Mouse (Mus musculus): ENCODE data around the gene Fam3b. TPM values are rescaled to one million over a fixed set of nuclear protein-coding genes. Genes with fewer than 3 reads are reported as not detected.

Fam3b gene
- polyA plus RNA-seq, 1 experiment from 2014 or later = 50.6 TPM

DNA sequence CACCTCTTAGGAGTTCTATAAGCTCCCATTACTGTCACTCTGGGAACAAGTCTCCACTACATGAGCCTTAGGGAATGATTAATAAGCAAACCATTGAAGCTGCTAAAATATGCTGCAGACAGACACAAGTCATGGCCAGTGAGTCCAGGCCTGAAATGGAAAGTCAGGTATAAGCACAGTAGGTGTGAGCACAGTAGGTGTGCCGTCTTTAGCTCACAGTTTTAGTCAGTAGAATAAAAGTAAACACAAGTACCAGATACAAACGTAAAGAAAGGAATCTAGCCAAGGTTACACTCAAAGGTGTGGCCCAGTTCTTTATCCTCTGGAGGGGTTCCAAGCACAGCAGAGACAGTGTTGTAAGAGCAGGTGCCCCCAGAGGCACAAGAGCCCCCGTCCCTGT lies 47.1 kb downstream of the Fam3b start:
- Histone ChIP-seq H3K36me3 (ENCODE audit: control insufficient read depth, insufficient read depth, low read length) (no peaks in the 10 kb centered on the region), H3K4me2 (replicated peaks; ENCODE audit: low read depth) (no peak overlapping the region), H3K4me3 (ENCODE audit: low read depth, low read length) (no peak overlapping the region), H3K27me3 (ENCODE audit: control insufficient read depth, insufficient read depth, low read length) (no peaks in the 10 kb centered on the region), H3K9ac (ENCODE audit: low read length) (no peak overlapping the region), H3K9me3 (ENCODE audit: control insufficient read depth, low read length) (no peaks in the 10 kb centered on the region), H3K27ac (replicated peaks) (no peak overlapping the region), H3K4me1 (replicated peaks; ENCODE audit: control insufficient read depth, insufficient read depth) (peaks cover 3% of the 10 kb centered on the region; the same call in 1 of the 2 replicates)
- peak; percentile 51 for ATAC-seq (ENCODE audit: low FRiP score, low TSS enrichment)
- DNase-seq (ENCODE audit: low spot score) = no peak
- TF ChIP-seq EP300 (optimal IDR thresholded peaks at IDR 0.05) (no peak), CTCF (IDR thresholded peaks at IDR 0.05; ENCODE audit: low read depth) (no peak)
- 48% methylated on average over 3 of the region's 3 CpGs for WGBS

GRCm38 (mm10) chr16:97466182-97466957 lies 48.2 kb downstream of the Fam3b start:
- Histone ChIP-seq H3K9me3 (ENCODE audit: control insufficient read depth, low read length) (no peaks in the 10 kb centered on the region), H3K27ac (replicated peaks) (no peak overlapping the region), H3K4me2 (replicated peaks; ENCODE audit: low read depth) (no peak overlapping the region), H3K9ac (ENCODE audit: low read length) (no peak overlapping the region), H3K36me3 (ENCODE audit: control insufficient read depth, insufficient read depth, low read length) (no peaks in the 10 kb centered on the region), H3K4me3 (ENCODE audit: low read depth, low read length) (no peak overlapping the region), H3K27me3 (ENCODE audit: control insufficient read depth, insufficient read depth, low read length) (no peaks in the 10 kb centered on the region), H3K4me1 (replicated peaks; ENCODE audit: control insufficient read depth, insufficient read depth) (peaks cover 3% of the 10 kb centered on the region; the same call in 1 of the 2 replicates)
- no peak for ATAC-seq (ENCODE audit: low FRiP score, low TSS enrichment)
- DNase-seq (ENCODE audit: low spot score) = no peak
- TF ChIP-seq CTCF (IDR thresholded peaks at IDR 0.05; ENCODE audit: low read depth) (peak; percentile 78), EP300 (optimal IDR thresholded peaks at IDR 0.05) (no peak)
- 49% methylated on average over 4 of the region's 4 CpGs for WGBS

DNA sequence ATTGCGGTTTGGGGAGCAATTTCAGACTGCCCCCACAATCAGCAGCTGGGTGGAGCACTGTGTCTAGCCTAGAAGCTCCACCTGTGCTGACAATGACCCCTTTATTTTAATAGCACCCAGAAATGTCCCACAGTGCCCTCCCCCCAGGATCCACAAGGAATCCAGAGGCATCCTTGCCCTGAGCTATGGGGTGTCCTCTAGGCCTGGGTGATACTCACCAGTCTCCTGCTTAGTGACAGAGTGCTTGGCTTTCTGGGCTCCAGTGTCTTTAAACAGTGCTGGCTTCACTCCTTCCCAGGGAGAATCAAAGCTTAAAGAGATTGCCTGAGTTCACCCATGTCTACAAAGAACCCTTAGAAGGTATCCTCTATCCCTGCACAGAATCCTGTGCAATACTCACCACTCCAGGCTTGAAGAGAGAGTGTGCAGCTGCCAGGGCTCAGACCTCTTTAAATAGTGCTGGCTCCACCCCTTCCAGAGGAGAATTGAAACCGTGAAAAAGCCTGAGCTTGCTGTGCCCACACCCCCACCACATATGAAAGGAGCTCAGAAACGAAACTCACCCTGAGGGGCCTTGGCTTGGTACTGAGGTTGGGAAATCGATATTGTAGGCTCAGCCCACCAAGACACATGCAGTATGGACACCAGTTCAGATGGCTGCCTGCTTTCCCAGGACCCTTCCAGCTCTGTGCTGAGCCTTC lies 52.0 kb downstream of the Fam3b start, which contains the start of gene Mx1:
Mx1 (minus strand) TSS at position 427 of the 701 bp plus-strand sequence.
- peak; percentile 54 for ATAC-seq (ENCODE audit: low FRiP score, low TSS enrichment)
- 18% methylated on average over 4 of the region's 4 CpGs for WGBS
- Histone ChIP-seq H3K4me3 (ENCODE audit: low read depth, low read length) (no peak within 1 kb of the TSS), H3K4me1 (replicated peaks; ENCODE audit: control insufficient read depth, insufficient read depth) (peaks cover 3% of the 10 kb centered on the region; the same call in 1 of the 2 replicates), H3K9me3 (ENCODE audit: control insufficient read depth, low read length) (no peaks in the 10 kb centered on the region), H3K4me2 (replicated peaks; ENCODE audit: low read depth) (0 out of 2 replicates have a peak within 1 kb of the TSS, but pooled peaks have one; percentile 20), H3K36me3 (ENCODE audit: control insufficient read depth, insufficient read depth, low read length) (no peaks in the 10 kb centered on the region), H3K27ac (replicated peaks) (no peak within 1 kb of the TSS), H3K27me3 (ENCODE audit: control insufficient read depth, insufficient read depth, low read length) (no peaks in the 10 kb centered on the region), H3K9ac (ENCODE audit: low read length) (peak within 1 kb of the TSS; percentile 23; the same call in 1 of the 2 replicates)
- no peak for TF ChIP-seq CTCF (IDR thresholded peaks at IDR 0.05; ENCODE audit: low read depth)
- TF ChIP-seq EP300 (optimal IDR thresholded peaks at IDR 0.05) = no peak
- no peak for DNase-seq (ENCODE audit: low spot score)

GRCm38 (mm10) chr16:97461271-97461670 lies 53.3 kb downstream of the Fam3b start:
- no peak overlapping the region for H3K9ac ChIP-seq (ENCODE audit: low read length)
- DNase-seq (ENCODE audit: low spot score) (no peak), ATAC-seq (ENCODE audit: low FRiP score, low TSS enrichment) (no peak)
- no peak overlapping the region for H3K27ac ChIP-seq (replicated peaks)
- H3K4me1 ChIP-seq (replicated peaks; ENCODE audit: control insufficient read depth, insufficient read depth) = peaks cover 3% of the 10 kb centered on the region; the same call in 1 of the 2 replicates
- TF ChIP-seq EP300 (optimal IDR thresholded peaks at IDR 0.05) = no peak
- H3K4me3 ChIP-seq (ENCODE audit: low read depth, low read length) = no peak overlapping the region
- H3K36me3 ChIP-seq (ENCODE audit: control insufficient read depth, insufficient read depth, low read length) = no peaks in the 10 kb centered on the region
- H3K4me2 ChIP-seq (replicated peaks; ENCODE audit: low read depth) = no peak overlapping the region
- no peaks in the 10 kb centered on the region for H3K9me3 ChIP-seq (ENCODE audit: control insufficient read depth, low read length)
- WGBS = 66% methylated on average over 2 of the region's 2 CpGs
- H3K27me3 ChIP-seq (ENCODE audit: control insufficient read depth, insufficient read depth, low read length) = no peaks in the 10 kb centered on the region

DNA sequence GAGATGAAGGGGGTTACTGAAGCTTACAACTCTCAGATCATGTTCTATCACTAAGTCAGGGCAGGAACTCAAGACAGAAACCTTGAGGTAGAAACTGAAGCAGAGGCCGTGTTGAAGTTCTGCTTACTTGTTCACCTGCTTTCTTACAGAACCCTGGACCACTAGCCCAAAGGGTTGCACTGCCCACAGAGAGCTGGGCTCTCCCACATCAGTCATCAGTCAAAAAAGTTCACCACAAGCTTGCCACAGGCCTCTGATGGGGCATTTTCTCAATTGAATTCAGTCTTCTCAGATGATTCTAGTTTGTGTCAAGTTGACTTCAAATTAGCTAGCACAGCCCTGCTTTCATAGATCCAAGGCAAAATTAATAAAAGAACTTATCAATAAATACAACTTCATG lies 54.8 kb downstream of the Fam3b start:
- no peak overlapping the region for H3K27ac ChIP-seq (replicated peaks)
- no peaks in the 10 kb centered on the region for H3K9me3 ChIP-seq (ENCODE audit: control insufficient read depth, low read length)
- H3K27me3 ChIP-seq (ENCODE audit: control insufficient read depth, insufficient read depth, low read length) = no peaks in the 10 kb centered on the region
- no peak for ATAC-seq (ENCODE audit: low FRiP score, low TSS enrichment)
- no peak for DNase-seq (ENCODE audit: low spot score)
- H3K36me3 ChIP-seq (ENCODE audit: control insufficient read depth, insufficient read depth, low read length) = no peaks in the 10 kb centered on the region
- no peak overlapping the region for H3K4me2 ChIP-seq (replicated peaks; ENCODE audit: low read depth)
- no peak overlapping the region for H3K4me3 ChIP-seq (ENCODE audit: low read depth, low read length)
- TF ChIP-seq EP300 (optimal IDR thresholded peaks at IDR 0.05) = no peak
- no peak for TF ChIP-seq CTCF (IDR thresholded peaks at IDR 0.05; ENCODE audit: low read depth)
- WGBS = 71% methylated on average over 1 of the region's 1 CpGs
- peaks cover 3% of the 10 kb centered on the region; the same call in 1 of the 2 replicates for H3K4me1 ChIP-seq (replicated peaks; ENCODE audit: control insufficient read depth, insufficient read depth)
- no peak overlapping the region for H3K9ac ChIP-seq (ENCODE audit: low read length)

GRCm38 (mm10) chr16:97447386-97447785 lies 67.2 kb downstream of the Fam3b start:
- TF ChIP-seq EP300 (optimal IDR thresholded peaks at IDR 0.05) = no peak
- TF ChIP-seq CTCF (IDR thresholded peaks at IDR 0.05; ENCODE audit: low read depth) = no peak
- Histone ChIP-seq H3K4me2 (replicated peaks; ENCODE audit: low read depth) (no peak overlapping the region), H3K9ac (ENCODE audit: low read length) (no peak overlapping the region), H3K4me3 (ENCODE audit: low read depth, low read length) (no peak overlapping the region), H3K36me3 (ENCODE audit: control insufficient read depth, insufficient read depth, low read length) (no peaks in the 10 kb centered on the region), H3K27me3 (ENCODE audit: control insufficient read depth, insufficient read depth, low read length) (no peaks in the 10 kb centered on the region), H3K4me1 (replicated peaks; ENCODE audit: control insufficient read depth, insufficient read depth) (no peaks in the 10 kb centered on the region), H3K9me3 (ENCODE audit: control insufficient read depth, low read length) (no peaks in the 10 kb centered on the region), H3K27ac (replicated peaks) (no peak overlapping the region)
- DNase-seq (ENCODE audit: low spot score) = no peak
- no peak; the same call in 1 of the 2 replicates for ATAC-seq (ENCODE audit: low FRiP score, low TSS enrichment)
